ENCODE assay signal across 11 mouse cellular contexts in the genomic region with DNA sequence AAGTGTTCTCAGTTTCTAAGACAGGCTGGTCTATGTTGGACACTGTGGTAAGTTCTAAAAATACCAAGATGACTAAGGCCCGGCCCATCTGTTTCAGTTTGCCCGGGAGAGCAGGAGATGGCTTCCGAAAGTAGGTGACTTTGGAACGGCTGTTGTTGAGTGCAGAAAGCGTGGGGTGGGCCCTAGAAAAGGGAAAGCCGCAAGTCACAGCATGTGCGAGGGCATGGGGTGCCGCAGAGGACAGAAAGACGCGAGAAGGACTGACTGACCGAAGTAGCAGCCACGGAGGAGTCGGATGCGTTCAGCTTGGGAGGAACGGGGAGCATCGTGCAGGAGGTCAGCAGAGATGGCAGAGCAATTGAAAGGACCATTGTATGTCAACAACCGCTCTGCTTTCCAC. TPM values are rescaled to one million over a fixed set of nuclear protein-coding genes. Genes with fewer than 3 reads are reported as not detected.
DNase-seq lines count a peak whose midpoint lies in the region; ATAC-seq lines count a peak whose summit lies in the region.
"Had no signal": no experiment of that assay in that cellular context is flagged by ENCODE, and none has a peak within 500 bp of the region (broad histone marks: within the 10 kb centered on the region; RNA-seq: fewer than 3 reads in every experiment).

No protein-coding gene starts in this region.

- H3K36me3 ChIP-seq in heart, embryonic 12.5 days = peaks cover 10% of the 10 kb centered on the region; the same call in 1 of the 2 replicates

- peak; percentile 38 for DNase-seq in NIH3T3 (ENCODE audit: low read depth)
- peak; percentile 89 for DNase-seq in cerebellum, adult 9-11 months
- peak; percentile 68 to 77 for DNase-seq in left cerebral cortex, adult 18-20 months (ENCODE audit: low spot score in 2 of 2)
- no peak for DNase-seq in Muller cell, postnatal 12 days (ENCODE audit: inconsistent ontology term)
- DNase-seq in testis, postnatal 10 days (ENCODE audit: low spot score) = no peak
- DNase-seq: lung, embryonic 14.5 days had no signal

- WGBS in heart, embryonic 12.5 days = 66% methylated on average over 17 of the region's 17 CpGs

- H3K27ac ChIP-seq in heart, embryonic 12.5 days (ENCODE audit: poor library complexity, severe bottlenecking) = no peak overlapping the region
- H3K27ac ChIP-seq: kidney, postnatal 0 days had no signal

- no peaks in the 10 kb centered on the region for H3K27me3 ChIP-seq in heart, embryonic 12.5 days (replicated peaks)

- no peaks in the 10 kb centered on the region for H3K9me3 ChIP-seq in heart, embryonic 12.5 days (replicated peaks)

- H3K4me1 ChIP-seq in heart, embryonic 12.5 days (replicated peaks) = no peaks in the 10 kb centered on the region

- H3K9ac ChIP-seq in heart, embryonic 12.5 days = no peak overlapping the region
- H3K9ac ChIP-seq: lung, embryonic 14.5 days had no signal

- no peak for ATAC-seq in heart, embryonic 12.5 days (ENCODE audit: insufficient number of reproducible peaks, low FRiP score)
- no peak for ATAC-seq in granulocyte monocyte progenitor cell, adult 5-6 weeks (replicated peaks; ENCODE audit: poor library complexity, severe bottlenecking)
- no peak for ATAC-seq in activated CD4-positive, CD25-positive, alpha-beta regulatory T cell, adult 4 months
- ATAC-seq: forebrain, embryonic 16.5 days had no signal

- no peak overlapping the region for H3K4me3 ChIP-seq in heart, embryonic 12.5 days

- H3K4me2 ChIP-seq in heart, embryonic 12.5 days = peak overlapping the region; percentile 30
- H3K4me2 ChIP-seq: lung, embryonic 14.5 days had no signal

RNA-seq across cellular contexts. Expression of gene Tfam, which starts 12.4 kb away (rescaled TPM):
- polyA plus RNA-seq in heart, embryonic 12.5 days (2016; fragmentation: Nextera tagmentation; extraction: Ambion mirVana) = 60.0 and 63.7 TPM in 2 replicates
- 10 to 100 TPM; 39.5 to 45.9 TPM for total RNA-seq in left cerebral cortex, adult 18-20 months (2021)
- total RNA-seq in granulocyte monocyte progenitor cell, adult 5-6 weeks (2014; fragmentation: Nextera tagmentation) = 52.6 and 71.6 TPM in 2 replicates
- 73.2 and 91.8 TPM in 2 replicates for total RNA-seq in granulocyte monocyte progenitor cell, adult 5-6 weeks (2017)
- polyA plus RNA-seq in activated CD4-positive, CD25-positive, alpha-beta regulatory T cell, adult 4 months (2017; shearing (Covaris generic)) = 10 to 100 TPM; 78.5 to 88.7 TPM

RNA-seq across cellular contexts. Expression of gene Ube2d1, which starts 34.6 kb away (rescaled TPM):
- polyA plus RNA-seq in heart, embryonic 12.5 days (2016; fragmentation: Nextera tagmentation; extraction: Ambion mirVana) = 66.2 and 68.1 TPM in 2 replicates
- 10 to 100 TPM; 44.0 to 49.7 TPM for total RNA-seq in left cerebral cortex, adult 18-20 months (2021)
- 40.5 and 61.7 TPM in 2 replicates for total RNA-seq in granulocyte monocyte progenitor cell, adult 5-6 weeks (2014; fragmentation: Nextera tagmentation)
- total RNA-seq in granulocyte monocyte progenitor cell, adult 5-6 weeks (2017) = 11.2 and 15.2 TPM in 2 replicates
- 10 to 100 TPM; 17.8 to 19.7 TPM for polyA plus RNA-seq in activated CD4-positive, CD25-positive, alpha-beta regulatory T cell, adult 4 months (2017; shearing (Covaris generic))

Comparison
In these comparisons a context has a peak if more than half of its experiments do, and no peak if none do; other contexts are left out.
1. DNase-seq: peak in NIH3T3 (single experiment), cerebellum, adult 9-11 months (single experiment) and left cerebral cortex, adult 18-20 months (2 of 2); none in Muller cell, postnatal 12 days (single experiment) and testis, postnatal 10 days (single experiment).